Mouse (Mus musculus) T-helper 1 cell (primary cell): ENCODE measurements around the gene Dnm3.

Source experiments
- in situ Hi-C: fragments of 300-600 bp; cut with MboI, MseI; formaldehyde crosslinking; loops from one replicate; pipeline ENCODE4 v1.15.1; 2025; ENCODE audit warnings: high pct_unique_total_duplicates

Dnm3 gene

DNA sequence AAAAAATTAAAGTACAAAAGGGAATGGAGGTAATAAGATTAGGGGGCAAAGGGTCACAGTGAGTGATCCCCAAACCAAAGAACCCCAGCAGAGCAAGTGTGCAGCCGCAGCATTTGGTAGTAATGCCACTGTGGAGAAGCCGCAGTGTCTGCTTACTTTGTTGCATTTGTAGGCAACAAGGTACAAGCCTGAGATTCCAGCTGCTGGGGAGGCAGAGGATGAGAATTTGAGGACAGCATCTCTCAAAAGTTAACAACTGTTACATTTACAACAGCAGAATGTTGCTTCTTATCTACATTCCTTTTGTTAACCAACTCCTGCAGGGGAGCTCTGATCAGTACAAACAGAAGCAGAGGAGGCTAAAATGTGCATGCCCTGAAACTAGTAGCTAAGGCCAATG lies 267.3 kb downstream of the Dnm3 start:
- in situ Hi-C loops = no loop called here

DNA sequence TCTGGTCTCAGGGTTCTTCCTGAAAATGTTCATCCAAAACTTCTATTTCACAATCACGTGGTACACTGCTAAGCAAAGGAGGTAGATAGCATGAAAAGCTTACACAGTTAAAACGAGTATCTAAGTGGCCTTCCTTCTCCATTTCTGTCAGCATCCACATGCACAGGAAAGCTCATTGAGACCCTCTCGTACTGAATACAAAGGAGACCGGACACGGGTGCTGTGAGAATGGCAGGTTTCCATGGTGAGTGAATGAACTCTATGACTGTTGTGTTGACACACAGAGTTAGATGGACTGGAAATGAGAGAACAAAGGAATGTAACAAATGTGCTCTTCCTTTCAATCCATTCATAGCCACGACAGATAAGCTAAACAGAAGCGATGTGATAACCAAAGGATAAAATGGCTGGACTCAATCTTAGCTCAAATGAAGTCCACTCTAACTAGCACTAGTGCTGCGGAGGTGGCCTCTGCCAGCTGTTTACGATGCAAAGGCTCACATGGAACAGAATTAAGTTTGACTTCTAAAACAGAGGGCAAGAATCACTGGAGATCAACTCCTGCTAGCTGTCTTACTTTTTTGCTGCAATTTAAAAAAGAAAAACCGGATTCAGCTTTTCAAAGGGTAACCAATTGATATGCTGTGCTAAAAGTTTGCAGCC lies 268.2 kb downstream of the Dnm3 start:
- in situ Hi-C loops = no loop called here

DNA sequence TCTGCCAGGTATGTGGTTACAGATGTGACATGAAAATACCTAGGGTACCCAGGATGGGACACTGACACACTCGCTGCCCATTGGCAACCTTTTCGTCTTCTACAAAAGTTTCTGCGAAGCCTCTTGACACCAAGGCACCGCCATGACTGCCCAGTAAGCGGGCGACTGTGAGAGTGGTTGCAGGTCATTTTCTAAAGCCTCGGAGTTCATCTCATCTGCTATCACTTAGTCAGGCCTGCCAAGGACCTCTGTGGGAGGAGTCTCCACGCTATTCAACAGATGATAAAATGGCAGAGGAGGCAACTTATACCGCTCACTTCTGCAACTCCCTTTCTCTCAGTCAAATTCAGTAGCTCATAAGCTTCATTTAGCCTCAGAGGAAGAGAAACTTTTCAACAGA lies 268.8 kb downstream of the Dnm3 start:
- in situ Hi-C loops = no loop called here

DNA sequence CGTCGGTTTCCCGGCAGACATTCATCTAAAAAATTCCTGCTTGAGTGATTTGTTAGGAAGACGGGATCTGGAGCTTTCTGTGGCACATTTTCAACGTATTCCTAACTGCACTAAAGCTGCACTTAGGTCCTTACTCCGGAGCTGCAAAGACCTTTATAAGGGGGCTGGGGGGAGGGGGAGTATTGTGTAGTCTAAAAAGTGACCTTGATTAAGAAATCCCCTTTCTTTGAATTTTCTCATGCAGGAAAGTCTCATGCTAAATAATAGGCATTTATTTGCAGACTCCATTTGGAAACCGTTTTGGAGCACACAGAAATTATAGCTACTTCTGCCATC lies 270.2 kb downstream of the Dnm3 start:
- in situ Hi-C loops = no loop called here

DNA sequence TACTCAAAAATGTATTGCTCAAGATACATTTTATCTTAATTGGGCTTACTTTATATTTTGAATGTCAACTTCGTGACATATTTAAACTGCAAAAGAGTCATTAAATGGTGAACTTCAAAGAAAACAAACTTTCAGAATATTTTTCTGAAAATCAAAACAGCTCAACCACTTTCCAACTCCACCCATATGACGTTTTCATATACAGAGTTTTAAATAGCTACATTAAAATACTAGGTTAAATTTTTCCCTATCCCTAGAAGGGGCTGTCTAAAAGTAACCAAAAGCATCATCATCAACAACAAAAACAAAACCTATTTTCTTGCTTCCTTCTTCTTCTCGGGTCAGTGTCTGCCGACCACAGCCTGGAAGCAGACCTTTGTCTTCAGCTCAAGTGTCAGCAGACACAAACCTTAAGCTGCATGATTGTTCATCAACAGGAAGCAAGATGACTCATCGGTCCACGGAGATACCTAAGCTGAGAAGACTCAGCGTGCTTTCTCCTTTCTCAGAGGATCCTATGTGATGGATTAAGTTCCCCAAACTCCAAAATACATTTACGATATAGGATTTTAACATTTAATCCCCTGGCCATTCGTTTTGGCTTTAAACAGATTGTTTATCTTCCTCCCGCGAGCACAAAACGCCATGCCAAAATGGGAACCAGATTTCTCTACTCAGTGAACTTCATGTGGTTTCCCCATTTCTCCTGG lies 270.7 kb downstream of the Dnm3 start:
- in situ Hi-C loops = no loop called here

DNA sequence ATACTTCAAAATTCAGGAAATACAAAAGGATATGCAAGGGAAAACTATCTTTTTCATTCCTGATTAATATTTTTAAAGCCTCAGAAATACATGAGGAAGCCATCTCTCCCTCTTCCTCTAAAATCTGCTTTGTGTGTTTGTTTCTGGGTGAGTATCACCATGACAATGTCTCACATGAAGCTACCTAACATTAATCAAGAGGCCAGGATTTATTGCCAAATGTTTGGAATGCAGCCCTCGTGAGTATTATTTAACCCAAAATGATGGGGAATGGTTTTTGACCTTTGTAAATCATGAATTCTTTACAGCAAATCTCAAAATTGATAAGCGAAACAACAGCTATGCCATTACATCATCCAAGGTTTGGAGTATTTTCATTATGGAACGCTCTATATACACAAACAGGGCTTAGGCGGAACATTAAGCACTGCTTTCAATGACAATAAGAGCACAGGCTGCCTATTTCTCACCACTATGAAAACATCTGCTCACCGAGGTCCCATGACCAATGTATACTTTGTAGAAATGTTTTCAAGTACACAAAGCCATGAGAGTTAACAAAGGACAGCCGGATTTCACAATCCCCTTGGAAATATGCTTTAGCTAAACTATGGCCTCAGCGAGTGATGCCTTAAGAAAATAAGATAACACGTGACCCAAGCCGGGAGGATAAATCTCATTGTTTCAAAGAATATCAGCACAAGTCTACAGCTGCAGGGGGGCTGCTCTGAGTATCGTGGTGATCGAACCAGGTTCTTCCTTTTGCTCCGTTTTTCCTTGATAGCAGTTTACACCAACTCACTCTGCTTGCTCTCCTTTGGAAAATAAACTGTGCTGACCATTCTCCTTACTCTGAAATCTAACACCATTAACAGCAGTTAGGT lies 275.1 kb downstream of the Dnm3 start:
- in situ Hi-C loops = no loop called here

DNA sequence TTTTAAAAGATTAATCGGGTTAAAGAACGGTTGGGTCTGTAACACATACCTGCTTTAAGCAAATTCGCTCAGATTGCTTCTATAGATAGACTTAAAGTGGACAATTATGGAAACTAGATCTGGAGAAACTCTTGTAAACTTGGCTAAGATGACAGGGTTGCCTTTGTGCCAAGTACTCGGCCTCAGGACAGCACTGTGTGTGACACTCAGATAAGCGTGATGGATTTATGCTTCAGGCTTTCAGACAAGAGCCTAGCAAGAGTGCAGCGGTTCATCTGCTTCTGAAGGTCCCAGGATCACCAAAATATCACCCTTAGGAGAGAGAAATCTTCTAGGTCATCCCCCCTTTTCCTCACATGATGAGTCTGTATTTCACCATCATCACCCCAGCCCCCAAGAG lies 277.4 kb downstream of the Dnm3 start:
- in situ Hi-C loops = no loop called here

DNA sequence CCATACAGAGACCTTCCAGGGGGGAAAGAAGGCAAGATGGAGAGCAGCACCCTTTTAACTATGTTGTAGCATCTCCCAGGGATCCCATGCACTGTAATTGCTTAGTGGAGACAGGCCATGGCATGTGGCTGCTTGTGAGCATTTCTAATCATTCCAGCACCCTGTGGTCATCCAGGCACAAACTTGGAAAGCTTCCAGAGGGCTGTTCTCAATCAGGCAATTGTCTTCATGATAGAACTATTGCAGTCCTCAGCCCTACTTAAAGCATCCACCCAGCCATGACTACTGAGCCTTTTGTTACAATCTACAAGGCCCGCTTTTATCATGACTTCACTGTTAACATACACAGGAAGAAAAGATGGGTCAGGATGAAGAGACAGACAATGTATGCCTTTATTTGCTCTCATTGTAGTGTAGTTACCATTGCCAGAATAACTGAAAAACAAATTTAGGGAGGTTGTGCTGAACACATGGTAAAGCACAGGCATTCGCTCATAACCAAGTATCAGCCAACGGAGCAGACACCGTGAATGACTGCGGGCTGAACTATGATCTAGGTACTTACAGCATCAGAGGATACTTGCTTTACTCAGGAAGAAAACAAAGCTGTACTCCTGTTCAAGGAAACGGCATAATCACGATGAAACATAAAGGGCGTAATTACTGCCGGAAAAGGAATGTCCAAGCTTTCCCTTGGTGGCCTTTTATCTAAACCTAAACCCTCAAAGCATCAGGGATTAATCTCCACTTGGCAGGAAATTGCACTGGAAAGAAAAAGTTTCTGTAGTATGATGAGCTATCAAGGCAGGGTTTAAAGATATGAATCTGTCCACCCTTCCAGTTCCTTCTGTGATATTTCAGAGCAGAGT lies 280.8 kb downstream of the Dnm3 start:
- in situ Hi-C loops = no loop called here

DNA sequence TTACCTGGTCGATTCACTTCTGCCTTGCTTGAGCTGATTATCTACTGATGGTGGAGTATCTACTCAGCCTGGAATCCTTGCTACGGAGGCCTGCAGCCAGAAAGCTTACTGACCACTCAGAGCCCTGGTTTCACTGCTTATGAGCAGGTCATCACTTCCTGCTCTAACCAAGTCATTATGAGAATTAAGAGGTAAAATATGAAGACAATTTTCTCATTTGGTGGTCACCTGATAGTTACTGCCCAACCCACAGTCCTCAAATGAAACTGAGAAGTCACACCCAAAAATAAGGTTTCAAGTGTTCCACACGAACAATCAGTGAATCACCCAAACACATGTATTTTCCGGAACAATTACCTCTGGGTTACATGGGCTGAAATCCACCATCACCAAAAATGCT lies 289.1 kb downstream of the Dnm3 start:
- in situ Hi-C loops = no loop called here

DNA sequence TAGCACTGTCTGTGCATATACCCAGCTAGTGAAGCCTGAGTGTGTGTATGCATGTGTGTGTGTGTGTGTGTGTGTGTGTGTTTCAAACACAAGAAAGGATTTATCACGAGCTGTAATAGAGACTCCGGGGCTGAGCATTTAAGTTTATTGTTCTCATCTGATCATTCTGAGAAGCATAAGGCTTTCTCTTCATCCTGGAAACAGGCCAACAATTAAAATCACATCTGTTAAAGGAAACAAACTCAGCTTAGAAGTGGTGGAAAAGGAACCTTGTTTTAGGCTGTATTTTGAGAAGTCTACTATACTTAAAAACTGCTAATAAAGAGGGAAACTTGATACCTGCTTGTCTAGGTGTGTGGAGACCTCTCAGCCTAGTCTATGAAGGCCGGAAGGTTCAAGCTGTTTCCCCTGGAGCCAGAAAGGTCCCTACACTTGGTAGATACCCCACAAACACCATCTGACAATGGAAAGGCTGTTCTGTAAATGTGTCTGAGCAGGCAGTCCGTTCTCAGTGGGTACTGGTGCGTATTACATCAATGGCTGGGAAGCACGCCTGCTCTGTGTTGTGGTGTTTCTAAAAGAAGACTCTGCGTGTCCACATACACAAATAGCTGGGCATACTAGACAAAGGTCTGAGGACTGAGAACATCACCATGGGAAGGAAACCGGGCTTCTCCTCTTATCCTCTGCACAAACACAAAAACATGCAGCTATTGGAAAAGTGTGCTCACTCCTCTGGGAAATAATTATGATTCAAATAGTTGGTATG lies 290.3 kb downstream of the Dnm3 start:
- in situ Hi-C loops = no loop called here

DNA sequence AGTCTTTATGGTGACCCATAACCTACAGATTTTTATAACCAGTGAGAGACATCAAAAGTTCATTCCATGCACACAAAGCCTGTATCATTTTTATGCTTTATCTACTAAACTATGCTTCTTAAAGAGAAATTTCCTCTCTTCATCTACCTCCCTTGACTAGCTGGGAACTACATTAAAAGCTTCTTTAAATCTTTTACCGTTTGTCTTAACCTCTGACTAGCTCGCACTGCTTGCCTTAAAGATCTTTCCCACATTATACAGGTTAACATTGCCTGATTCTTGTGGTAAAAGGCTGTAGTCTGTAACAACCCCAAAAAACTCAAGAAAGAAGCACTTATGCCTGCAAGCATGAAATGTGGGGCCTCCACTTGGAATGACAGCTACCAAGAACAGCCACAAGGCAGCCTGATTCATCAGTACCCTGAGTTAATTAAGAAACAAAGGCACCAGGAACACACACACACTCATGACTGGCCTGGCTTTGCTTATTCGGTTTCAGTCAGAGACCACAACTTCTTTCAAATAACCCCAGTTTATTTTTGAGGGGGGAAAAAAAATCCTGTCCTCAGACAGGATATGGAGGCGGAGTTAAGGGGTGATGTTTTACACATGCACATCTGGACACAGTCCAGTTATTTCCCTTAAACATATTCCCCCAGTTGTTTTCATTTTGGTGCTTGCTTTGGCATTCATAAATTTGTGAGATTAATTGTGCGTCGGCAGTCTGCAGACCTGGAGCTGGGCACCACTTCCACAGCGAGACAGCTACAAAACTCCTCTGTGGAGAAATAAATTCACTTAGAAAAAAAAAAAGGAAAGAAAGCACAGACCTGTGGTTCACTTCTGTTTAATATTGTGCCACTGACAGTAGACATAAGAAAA lies 291.1 kb downstream of the Dnm3 start:
- in situ Hi-C loops = no loop called here

DNA sequence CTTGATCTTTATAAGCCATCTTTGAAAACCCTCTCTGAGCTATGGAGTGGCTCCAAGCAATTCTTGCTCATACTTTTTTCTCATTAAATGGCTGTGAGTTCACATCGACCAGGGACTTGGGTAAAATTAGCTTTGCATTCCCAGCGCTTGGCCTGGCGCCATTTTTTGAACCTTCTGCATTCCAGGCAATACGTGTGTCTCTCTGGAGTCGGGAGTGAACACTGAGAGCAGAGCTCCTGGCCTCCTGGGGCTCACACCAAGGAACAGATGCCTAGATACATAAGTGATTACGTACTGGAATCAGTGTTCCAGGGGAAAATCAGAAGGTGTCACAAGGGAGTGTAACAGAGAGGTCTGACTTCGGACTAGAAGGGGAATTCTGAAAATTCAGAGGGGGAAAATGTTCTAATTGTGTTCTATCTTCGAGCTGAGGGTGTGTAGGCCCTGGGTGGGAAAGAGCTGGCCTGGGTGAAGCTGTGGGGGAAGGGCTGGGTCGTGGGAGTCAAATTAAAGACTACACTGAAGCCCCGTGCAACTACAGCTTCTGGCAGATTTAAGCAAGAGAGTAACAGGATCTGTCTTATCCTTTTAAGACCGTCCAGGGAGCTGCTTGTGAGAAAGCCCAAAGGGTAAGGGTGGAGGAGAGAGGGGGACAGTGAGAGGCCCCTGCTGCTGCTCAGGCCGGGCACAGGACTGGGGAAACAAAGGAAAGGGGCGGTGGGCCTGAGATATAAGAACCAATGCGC lies 293.7 kb downstream of the Dnm3 start:
- in situ Hi-C loops = no loop called here

DNA sequence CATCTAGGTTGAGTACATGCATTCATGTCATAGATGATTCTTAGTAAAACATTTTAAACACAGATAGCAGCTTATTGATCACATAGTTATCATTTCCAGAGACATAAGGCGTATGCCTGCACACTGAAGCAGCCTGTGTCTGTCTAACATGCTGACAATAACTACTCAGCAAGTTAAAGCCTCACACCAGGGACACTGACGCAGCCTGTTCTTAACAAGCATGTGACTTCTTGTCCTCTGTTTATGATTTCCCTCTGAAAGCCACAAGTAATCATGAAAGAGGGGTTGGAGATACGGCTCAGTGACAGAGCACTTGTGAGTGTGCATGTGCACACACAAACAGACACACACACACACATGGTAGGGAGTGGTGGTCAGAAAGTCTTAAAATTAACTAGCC lies 294.4 kb downstream of the Dnm3 start:
- in situ Hi-C loops = no loop called here

DNA sequence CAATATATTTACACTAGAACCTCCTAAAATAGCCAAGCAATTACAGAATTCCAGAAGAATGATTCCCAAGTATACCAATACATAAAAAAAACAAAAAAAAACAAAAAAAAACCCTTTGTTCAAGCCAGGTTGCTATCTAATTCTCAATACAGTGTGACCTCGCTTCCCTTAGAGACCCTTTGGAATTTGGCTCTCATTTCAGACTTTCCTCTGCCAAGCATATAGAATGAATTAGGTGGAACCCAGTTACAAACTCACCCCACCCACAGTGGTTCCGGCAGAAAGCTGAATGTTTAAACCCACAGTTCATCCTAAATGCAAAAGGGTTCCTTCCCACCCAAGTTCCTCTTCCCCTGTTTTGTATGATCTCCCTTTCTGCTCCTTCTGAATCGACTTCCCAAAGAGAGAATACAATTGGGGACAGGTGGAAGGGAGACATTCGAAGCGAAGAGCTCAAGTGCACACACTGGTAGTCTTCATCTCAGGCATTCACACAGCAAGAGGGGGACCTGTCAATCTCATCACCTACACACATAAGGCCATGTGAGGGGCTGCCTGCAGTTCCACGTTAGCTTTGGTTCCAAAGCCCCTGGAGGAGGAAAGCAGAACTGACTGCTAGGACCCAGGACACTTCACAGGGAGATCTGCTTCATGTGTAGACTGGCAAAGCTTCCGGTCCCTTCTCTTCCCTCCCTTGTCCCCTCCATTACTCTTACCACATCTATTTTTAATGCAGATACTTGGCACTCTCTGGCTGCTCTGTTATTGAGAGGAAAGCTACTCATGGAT lies 296.5 kb downstream of the Dnm3 start:
- in situ Hi-C loops = no loop called here

DNA sequence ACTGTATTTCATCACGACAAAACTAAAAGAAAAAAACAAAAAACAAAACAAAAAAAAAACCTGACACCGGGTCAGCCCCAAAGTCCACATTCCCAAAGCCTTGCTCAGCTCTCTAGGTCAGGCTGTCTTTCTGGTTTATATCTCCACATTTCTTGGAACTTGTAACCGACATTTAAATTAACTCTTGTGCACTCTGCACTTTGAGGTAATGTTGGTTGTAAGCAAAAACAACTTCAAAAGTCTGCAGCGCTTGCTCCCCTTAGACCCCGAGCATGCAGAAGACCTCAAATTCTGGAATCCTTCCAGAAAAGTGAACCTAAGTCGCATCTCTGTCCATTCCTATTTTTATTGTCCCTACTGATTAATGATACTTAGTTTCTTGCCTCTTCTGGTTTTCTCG lies 297.4 kb downstream of the Dnm3 start:
- in situ Hi-C loops = no loop called here

DNA sequence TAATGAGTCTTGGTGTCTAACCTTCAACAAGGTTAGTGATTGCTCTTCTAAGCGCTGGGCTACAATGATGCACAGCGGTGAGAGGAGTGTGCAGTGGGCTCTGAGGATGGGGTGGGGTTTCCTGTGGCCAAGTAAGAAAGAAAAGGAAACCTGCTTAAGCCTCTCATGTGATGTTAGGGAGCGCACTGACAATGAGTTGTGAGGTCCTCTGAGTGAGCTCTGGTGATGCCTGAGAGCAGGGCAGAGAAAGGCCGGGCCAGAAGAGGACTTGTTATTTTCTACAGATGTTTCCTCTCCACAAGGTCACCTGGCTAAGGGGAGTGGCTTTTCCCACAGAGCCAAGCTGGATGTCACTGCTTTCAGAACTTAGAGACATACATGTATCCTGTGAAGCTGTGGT lies 298.4 kb downstream of the Dnm3 start:
- in situ Hi-C loops = no loop called here

DNA sequence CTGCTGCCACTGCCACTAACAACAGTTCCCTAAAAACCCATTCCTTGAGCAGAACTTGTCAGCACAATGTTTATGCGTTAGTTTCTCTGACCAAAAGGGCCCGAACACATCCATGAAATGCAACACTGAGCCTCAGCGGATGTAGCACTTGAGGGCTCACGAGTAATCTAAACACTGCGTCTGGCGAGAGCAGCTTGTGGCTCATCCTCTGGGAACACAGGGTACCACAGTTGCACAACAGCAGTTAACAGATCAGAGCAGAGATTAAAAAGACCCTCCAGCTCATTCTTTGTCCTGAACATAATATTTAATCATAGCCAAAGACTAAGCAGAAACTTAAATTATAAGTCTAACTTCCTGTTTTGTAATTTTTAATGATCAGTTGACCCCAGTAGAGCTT lies 305.0 kb downstream of the Dnm3 start:
- in situ Hi-C loops = no loop called here

DNA sequence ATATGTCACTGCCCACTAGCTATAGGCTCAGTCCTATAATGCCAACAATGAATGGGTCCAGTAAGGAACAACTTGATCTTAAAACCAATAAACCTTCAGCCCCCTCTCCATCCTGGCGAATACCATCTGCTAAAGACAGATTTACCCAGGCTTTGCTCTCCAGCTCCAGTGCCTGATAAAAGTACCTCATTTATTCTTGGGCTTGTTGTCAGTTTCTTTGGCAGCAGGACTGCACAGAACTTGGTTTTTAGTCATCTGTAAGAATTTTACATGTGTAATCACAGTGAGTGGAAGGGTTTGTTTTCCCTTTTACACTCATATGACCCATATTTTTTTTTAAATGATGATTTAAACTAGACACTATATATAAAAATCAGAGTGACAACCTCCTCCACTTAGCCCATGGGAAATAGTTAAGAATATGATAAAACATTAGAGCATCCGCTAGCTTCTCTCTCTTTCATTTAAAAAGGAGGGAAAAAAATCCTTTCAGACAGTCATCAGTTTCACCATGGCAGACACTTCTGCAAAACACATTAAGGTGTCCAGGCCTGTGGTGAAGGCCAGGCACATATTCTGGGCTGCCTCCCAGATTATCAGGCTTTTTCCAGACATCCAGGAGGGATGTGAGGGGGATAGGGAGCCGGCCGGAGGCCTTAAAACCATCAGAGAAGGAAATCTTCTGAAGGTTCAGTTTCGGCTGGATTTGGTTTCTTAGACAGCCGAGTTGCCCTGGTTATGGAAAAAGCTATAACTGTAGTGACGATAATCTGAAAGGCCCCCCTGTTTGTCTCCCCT lies 313.9 kb downstream of the Dnm3 start:
- in situ Hi-C loops = no loop called here
